Mouse (Mus musculus): Measurements from ENCODE around the gene Wdr24.

DNA sequence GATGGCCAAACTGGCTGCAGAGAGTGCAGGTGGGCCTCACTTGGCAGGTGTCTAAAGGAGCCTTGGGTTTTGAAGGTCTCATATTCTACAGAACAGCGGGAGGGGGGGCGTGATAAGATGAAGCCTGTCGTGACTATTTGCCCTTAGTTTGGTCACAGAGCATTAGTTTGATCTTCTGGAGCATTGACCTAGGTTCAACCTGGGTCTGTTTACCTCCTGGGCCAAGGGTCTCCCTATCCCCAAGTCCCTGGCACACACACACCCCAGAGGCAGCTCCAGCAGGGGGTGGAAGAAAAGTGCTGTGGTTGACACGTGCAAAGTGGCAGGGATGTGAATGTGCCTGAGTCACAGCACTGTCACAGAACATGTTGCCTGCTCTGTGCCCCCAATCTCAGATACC, 12.5 kb upstream of the Wdr24 start:
- TF ChIP-seq CTCF (IDR thresholded peaks at IDR 0.05; ENCODE audit: insufficient read depth, low read depth, low read length) (no peak), POLR2A (IDR thresholded peaks at IDR 0.05; ENCODE audit: insufficient read depth, low read depth, low read length) (no peak)
